Mouse (Mus musculus): ENCODE measurements at regions not wholly inside any gene's neighbourhood (a gene's known extent, or its start where the extent isn't known, plus 50 kb on each side); places are given as distances from the start of the nearest gene placed in this dataset.

DNA sequence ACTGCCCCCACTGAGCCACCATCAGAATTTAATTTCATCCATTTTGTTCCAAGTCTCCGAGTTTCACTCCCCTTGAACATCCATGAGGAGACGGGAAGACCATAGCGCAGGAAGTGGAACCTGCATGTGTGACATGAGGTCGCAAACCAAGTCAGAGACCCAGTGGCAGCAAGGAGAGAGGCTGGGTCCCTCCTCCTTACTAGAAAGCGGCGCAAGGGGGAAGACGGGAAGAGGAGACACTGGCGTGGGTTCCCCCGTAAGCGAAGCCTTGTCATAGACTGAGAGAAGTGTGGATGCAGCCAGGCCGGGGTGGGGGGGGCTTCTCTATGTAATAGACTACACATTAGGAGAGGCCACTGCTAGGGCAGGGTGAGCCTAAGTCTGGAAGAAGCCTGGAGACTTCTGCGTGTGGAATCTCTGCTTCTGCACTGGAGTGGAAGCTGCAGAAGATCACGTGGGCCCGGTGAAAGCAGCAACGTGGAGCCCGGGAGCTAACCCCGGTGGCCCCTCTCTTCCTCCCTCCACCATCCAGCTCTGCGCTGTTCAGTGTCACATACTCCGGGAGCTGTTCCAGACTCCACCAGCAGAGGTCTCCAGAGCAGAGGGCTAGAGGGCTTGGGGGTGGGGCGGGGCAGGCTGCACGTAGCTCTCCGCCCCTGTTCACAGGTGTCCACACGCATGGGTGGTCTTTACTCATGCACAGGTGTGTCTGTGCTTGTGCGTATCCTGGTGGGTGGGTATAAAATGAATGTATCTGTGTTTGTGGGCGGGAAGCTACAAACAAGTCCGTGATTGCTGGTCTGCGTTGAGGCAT, 159.4 kb downstream of the Zfp36l2 start:
- peak; percentile 85 for DNase-seq (ENCODE audit: inconsistent ontology term)

DNA sequence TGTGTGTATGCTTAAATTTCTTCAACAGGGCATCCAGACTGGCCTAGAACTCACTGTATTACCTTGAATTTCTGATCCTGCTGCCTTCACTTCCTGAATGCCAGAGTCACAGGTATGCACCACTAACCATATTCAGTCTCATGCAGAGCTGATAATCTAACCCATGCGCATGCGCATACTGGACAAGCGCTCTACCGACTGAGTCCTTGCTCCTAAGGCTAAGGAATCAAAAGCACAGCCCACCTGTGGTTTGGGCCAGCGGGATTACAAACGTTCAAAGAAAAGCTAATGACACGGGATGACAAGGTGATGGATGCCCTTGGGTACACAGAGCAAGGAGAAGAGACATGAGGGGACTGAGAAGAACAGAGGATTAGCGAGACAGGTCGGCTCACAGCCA, 160.5 kb downstream of the Zfp36l2 start:
- DNase-seq (ENCODE audit: inconsistent ontology term): no peak

DNA sequence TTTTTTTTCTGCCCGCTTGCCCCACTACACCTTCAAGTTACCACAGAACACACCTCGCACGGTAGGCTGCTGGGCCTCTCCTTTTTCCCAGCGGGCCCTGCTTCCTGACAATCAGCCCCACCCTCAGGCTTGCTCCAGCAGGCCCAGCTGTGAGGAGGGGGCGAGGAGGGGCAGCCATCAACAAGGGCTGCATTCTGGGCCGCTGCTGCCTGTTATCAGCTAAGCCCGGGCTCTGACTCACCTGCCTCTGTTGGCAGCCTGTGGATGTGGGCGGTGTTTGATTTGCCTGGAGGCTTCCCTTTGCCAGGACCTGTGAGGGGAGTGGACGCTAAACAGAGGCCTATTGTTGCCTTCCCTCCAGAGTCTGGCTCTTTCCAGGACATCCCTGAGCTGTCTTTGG, 161.6 kb downstream of the Zfp36l2 start:
- peak; percentile 94 for DNase-seq (ENCODE audit: inconsistent ontology term)

DNA sequence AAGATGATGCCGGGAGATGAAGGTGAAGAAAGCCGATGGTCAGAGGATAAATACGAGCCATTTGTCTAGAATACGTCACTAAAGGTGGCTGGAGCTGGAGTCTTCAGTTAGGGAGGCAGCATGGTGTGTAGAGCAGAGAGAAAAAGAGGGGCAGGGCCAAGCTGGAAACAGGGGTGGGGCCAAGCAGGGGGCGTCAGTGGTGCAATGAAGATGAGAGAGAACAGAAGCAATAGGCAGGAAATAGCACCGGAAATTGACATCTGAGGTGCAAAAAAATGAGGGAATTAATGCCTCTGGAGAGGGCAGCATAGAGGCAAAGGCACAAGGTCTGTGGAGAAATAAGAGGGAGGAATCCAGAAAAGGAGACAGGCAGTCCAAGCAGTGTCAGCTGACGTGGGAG, 165.4 kb downstream of the Zfp36l2 start:
- no peak for DNase-seq (ENCODE audit: inconsistent ontology term)

DNA sequence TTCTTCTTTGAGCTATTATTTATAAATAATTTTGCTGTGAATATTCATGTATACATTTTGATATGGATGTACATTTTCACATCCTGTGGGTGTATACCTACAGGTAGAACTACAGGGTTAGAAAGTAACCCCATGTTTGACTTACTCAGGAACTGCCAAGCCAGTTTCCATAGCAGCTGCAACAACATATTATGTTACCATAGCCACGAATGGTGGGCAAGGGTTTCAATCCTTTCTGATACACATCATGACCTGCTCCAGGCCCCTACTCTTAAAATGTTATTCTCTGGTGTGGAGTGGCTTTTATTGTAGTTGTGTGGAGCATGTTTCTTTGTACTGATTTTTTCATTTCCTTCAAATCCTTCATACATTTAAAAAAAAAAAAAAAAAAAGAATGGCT, 168.9 kb downstream of the Zfp36l2 start:
- no peak for DNase-seq (ENCODE audit: inconsistent ontology term)

DNA sequence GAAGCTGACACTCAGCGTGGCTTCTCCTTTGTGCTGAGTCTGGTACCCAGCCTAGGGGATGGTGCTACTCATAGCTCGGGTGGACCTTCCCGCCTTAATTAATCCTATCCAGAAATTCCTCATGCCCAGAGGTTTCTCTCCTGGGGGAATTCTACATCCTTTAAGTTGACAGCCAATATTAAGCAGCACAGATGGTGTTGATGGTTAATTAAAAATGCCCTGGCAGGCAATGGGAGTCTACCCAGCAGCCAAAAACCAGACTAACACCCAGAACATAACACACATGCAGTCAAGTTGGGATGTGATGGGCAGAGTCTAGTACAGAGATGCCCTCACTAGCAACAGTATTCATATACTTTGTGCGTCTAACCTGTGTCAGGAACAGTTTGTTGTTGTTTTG, 169.9 kb downstream of the Zfp36l2 start:
- no peak for DNase-seq (ENCODE audit: inconsistent ontology term)

DNA sequence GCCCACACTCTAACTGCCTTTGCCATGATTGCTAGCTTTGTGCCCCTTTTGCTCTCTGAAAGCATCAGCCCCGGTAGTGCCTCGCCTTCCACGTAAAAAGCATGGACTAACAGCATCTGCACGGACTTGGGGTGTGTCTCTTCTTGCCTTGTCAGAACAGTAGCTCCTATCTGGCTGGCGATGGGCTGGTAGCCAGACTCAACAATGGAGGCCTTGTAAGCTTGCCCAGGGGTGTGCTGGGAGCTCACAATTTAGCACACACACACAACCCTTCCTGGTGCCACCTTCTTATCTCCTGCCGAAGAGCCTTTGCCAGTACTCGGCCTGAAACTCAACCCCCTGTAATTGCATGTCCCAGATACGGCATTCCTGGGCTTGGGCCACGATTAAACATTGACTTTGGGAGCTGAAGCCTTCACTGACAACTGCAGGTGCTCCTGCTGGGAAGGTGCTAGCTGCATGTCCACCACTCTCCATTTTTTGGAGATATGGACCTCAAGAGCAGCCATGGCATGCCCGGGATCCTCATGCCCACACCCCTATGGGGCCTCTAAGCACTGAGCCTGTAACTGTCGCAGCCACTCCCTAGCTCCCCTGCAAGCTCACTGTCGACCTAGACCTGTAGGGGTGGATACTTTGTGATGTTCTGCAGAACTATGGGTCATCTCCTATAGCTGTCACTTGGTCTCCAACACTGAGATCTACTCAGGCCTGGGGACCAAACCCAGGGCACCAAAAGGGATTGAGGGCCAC, 166.7 kb upstream of the Haao start:
- no peak for DNase-seq (ENCODE audit: inconsistent ontology term)

DNA sequence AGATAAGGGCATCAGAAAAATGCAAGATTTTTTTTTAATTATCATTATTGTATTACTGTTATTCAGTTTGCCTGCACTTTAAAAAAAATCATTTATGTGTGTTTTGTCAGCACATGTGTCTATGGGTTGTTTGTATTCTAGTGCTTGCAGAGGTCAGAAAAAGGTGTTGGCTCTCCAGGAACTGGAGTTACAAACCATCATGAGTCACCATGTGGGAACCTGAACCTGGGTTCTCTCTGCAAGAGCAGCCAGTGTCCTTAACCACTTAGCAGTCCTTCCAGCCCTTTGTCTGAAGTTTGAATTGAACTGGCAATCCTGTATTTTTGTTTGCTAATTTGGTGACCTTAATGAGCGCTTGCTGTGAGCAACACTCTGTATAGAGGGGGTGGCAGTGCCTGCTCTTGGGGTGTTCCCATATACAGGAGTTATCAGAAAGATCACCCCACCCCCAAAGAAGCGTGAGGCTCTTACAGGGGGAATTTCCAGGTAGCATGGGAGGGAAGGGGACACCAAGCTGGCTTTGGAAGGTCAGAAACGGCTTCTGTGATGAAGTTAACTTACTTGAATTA, 162.8 kb upstream of the Haao start:
- peak; percentile 24 for DNase-seq (ENCODE audit: inconsistent ontology term)

DNA sequence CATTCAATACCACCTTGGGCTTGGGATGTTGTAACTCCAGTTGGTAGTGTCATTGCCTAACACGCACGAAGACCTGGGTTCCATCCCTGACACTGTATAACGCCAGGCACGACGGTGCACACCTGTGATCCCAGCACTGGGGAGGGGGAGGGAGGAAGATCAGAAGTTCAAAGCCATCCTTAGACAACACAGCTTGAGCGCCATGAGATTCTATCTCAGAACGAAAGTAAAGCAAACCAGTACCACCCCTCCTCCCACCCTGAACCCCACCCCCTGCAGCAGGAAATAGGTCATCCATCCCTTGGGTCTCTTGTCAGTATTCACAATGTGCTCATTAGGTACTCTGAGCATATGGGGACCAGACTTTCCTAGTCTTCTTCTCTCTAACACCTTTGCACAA, 162.2 kb upstream of the Haao start:
- DNase-seq (ENCODE audit: inconsistent ontology term): no peak

DNA sequence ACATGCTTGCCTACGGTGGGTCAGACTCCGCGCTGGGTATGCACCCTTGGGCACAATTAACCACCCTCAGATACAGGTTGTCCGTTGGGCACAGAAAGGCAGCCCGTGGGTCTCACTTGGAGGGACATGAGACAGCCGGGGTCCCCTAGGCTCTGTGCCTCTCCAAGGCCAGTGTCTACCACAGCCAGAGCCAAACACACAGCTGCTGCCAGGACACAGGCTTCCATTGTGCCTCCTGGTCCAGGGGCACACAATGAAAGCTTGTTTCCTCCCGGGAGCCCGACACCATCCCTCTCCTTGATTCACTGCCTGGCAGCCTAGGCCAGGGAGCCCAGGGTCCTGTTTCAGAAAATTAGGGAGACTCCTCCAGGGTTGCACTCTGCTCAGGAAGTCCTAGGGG, 161.4 kb upstream of the Haao start:
- peak; percentile 83 for DNase-seq (ENCODE audit: inconsistent ontology term)

DNA sequence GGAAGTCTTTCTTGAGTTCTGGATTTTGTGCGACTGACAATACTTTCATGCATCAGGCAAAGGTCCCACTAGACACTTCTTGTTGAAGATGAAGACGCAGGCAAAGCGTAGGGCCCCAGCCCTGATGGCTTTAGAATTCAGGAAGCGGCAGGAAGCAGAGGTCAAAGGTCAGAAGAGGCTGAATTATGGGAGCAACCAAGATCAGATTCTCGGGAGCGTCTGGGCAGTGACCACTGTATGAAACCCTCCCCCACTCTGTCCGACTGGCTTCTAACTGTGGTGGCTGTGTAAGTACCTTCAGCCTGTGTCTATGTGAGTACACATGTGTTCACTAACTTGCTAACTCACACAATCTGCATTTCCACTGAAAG, 160.9 kb upstream of the Haao start:
- no peak for DNase-seq (ENCODE audit: inconsistent ontology term)

DNA sequence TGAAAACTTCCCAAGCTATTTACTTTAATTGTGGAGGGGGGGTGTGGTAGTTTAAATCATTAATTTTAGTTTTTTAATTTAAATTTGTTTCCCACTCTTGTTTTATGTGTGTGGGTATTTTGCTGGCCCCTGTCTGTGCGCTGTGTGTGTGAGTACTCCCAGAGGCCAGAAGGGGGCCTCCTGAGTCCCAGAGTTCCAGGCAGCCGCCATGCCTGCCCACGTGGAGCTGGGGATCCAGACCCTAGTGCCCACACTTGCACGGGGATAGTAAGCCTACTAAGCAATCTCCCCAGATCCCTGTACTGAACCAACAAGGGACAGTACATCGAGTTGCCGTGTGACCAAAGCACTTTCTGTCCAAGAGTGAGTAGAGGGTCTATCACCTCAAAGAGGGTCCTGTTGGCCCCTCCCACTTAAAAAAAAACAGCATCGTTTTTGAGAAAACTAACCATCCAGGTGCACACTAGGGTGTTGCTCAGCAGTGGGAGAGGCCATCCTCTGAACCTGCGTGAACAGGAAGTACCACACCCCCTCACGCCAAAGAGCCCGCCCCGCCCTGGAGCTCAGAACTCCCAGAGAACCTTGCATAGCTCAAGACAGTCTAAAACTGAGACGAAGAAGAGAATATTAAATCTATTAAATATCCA, 160.4 kb upstream of the Haao start:
- no peak for DNase-seq (ENCODE audit: inconsistent ontology term)

DNA sequence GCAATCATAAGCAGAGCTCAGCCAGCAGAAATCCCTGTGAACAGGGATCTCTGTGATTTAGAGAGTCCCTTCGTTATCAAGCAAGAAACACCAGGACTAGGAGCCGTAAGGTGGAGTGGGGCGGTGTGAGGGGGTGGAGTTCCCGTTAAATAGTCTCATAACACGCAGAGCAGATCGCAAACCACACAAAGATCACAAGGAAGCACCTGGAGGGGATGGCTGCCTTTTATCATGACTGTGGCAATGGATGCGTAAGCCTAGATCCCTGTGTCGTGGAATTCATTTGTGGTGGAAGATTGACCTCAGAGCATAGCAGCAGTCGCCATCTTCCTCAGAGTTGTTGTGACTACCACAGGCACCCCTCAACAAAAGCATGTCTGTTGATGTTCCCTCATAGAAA, 159.0 kb upstream of the Haao start:
- no peak for DNase-seq (ENCODE audit: inconsistent ontology term)

DNA sequence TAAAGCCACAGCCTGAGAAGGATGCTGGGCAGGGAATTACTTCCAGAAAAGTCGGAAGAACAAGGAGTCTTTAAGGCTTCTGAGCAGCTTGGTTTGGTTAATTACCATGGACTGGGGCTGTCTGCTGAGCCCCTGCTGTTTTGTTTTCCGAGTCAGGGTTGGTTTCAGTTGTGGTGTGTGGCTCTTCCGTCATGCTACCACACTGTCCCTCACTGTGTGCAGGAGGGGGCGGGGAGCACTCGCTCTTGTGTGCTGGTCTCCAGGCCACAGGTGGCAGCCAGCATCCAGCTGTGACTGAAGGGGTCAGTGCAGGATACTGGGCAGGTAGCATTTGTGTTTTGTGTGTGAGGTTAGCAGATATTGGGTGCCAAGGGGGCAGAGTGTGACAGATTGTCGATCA, 156.5 kb upstream of the Haao start:
- peak; percentile 45 for DNase-seq (ENCODE audit: inconsistent ontology term)

DNA sequence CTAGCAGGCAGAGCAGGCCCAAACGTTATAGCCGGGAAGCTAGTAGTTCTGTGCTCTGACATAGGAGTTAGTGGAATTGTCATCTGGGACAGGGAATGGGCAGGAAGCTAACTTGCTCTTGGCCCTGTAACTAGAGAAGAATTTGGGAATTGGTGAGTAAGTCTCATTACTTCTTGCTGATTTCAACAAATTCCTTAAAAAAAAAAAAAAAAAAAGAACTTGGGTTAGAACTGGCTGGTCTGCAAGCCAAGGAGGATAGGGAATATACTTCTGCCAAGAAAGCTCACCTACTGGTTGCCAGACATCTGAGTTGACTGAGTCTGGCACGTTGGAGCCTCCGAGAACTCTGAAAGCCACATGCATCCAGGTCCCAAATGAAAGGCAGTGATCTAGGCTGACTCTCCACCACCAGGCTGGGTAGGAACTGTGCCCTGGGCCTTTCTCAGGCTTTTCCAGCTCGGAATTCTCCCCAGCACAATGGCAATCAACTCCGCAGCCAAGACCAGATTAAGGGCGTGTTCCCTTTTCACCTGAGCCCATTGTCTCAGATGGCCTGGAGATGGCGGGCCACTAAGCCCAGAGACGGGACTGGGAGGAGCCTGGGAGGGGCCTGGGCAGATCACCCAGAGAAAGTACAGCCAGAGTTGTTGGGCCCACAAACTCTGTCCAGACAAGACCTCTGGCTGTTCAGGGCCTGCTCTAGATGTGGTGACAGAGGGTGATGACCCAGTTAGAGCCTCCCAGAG, 155.9 kb upstream of the Haao start:
- peak; percentile 72 for DNase-seq (ENCODE audit: inconsistent ontology term)

DNA sequence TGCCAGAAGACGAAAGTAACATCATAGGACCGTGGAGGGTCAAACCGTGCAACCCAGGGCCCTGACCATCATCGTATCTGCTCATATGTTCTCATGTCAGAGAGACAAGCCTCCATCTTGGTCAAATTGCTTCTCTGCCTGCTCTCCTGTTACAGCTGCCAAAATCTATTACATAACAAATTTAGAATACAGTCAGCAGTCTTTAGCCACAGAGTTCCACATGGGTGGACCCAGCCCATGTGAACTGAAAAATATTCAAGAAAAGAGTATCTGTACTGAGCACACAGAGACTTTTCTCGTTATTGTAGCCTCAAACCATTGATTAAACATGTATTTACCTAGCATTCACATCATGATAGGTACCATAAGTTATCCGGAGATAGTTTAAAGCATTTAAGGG, 155.2 kb upstream of the Haao start:
- DNase-seq (ENCODE audit: inconsistent ontology term): peak; percentile 32

DNA sequence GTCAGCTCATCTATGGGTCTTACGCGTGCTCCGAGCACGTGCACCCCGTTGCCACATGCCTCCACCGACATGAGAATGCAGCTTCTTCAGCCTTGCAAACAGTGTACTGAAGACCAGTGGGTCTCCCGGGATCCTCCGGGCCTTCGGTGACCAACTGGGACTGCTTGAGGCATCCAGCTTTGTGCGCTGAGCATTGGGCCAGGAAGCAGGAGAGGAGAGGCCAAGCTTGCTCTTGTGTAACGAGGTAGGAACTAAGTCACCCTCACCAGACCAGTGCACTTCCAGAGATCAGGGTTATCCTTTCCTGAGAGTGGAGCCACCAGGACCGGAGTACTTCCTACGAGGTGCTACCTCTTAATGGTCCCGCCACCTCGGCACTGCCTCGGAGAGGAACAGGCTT, 154.6 kb upstream of the Haao start:
- no peak for DNase-seq (ENCODE audit: inconsistent ontology term)

DNA sequence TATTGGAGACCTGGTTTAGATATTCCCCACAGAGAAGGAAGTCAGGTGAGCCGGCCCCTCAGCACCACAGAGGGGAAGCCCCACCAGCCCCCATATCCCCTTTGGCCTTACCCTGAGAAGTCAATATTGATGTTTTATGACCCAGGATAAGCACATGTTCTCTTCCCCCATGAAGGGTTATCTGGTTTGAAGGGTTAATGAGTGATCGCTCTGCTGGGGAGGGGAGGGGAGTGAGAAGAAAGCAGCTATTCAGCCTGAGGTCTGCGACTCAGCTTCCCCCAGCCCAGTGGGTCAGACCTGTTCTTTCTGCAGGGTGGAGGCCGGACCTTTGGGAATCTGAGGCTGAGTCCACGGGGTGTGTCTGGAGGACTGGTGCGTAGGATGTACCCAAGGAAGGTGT, 152.4 kb upstream of the Haao start:
- DNase-seq (ENCODE audit: inconsistent ontology term): no peak

DNA sequence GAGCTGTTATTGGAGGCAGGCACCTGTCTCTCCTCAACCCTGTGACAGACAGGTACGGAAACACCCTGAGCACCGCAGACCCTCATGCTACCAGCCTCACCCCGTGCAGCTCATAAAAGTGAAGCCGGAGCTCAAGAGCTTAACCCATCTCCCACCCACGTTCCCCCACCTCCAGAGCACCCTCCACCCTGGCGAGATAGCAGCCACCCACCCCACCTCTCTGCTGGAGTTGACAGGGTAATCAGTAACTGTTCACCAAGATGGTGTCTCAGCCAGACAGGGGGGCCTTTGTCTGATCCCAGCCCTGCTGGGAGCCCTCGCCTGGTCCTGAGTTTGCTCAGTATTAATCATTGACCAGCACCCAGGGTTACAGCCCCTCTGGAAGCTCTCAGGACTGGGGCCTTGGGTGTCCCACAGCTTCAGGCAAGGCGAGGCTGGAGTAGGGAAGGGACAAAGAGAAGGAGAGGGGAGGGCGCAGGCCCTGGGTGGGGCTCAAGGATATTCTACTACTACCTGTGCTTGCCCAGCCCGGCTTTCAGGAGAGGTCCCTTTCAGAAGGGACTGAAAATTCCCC, 151.3 kb upstream of the Haao start:
- DNase-seq (ENCODE audit: inconsistent ontology term): no peak

DNA sequence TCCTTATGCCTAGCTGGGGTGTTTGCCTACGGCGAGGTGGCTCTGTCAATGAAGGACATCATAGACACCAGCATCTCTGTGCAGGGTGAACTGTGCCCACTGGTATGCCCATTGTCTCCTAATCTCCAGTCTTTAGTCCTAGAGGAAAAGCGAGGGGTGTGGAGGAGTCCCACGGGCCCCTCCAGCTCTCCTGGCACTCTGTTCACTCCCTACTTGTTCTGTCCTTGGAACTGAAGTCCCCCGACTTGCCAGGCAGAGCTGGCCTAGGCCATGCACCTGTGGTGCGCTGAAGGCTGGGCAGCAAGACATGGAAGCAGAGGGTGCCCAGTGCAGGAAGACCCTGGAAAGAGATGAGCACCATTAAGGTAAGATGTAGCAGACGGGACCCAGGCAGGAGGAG, 150.6 kb upstream of the Haao start:
- no peak for DNase-seq (ENCODE audit: inconsistent ontology term)

DNA sequence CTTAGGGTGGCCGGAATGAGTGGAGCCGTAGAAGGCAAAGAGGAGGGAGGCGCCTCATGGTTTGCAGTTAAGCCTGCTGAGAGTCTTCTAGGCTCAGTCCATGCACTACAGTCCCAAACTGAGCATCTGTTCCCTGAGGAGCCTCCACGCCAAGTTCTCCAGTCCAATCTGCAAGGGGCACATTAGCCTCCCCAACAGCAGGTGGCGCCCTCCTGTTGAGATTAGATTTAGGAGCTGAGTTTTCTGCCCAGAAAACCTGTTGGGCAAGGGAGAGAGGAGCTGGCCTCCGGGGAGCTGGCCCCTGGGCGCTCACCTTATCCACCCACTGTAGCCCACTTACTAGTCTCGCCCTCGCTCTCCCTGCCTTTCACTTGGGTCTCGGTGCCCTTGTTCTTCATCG, 150.0 kb upstream of the Haao start:
- no peak for DNase-seq (ENCODE audit: inconsistent ontology term)

DNA sequence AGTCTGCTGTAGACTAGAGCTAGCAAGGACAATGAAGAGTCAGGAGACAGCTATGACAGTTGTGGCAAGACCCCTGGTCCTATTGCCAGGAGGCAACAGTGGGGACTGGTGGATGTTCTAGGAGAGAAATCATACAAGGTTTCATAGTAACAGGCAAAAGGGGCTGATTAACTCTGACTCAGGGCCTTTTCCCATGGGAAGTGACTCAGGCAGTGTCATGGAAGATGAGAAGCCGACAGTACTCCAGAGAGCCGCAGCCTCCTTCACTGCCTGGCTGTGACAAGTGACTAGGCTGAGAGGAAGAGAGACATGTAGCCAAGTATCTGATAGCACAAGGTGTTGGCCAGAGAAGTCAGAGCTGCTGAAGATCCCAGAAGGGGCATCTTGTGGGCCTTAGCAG, 145.3 kb upstream of the Haao start:
- DNase-seq (ENCODE audit: inconsistent ontology term): peak; percentile 46

All from Muller cell, postnatal 12 days (primary cell).